Mouse (Mus musculus) olfactory bulb, adult 2 months (tissue): ENCODE data around the gene Necab3. TPM values are rescaled to one million over a fixed set of nuclear protein-coding genes. Genes with fewer than 3 reads are reported as not detected.

ENCODE experiments used
- H3K27ac ChIP-seq: fragments of 200-500 bp; 2 replicates; pipeline ENCODE4 v1.5.1; 2012; ENCODE audit warnings: low read depth, low read length; ENCODE audit not compliant: insufficient read depth
- H3K4me1 ChIP-seq: fragments of 200-500 bp; 2 replicates; pipeline ENCODE4 v1.6.1; 2012; ENCODE audit warnings: low read length; ENCODE audit not compliant: control insufficient read depth, insufficient read depth
- H3K4me3 ChIP-seq: fragments of 200-500 bp; 2 replicates; pipeline ENCODE4 v1.5.1; 2012; ENCODE audit warnings: mild to moderate bottlenecking, low read depth, low read length, moderate library complexity; ENCODE audit not compliant: insufficient read depth
- CTCF ChIP-seq: fragments of 200-500 bp; IDR thresholded peaks from 2 replicates; pipeline ENCODE4 v1.5.1; 2012; ENCODE audit warnings: low read depth, mild to moderate bottlenecking, low read length, moderate library complexity; ENCODE audit not compliant: insufficient read depth
- POLR2A ChIP-seq: fragments of 200-500 bp; IDR thresholded peaks from 2 replicates; pipeline ENCODE4 v1.6.1; 2012; ENCODE audit warnings: mild to moderate bottlenecking, low read depth, low read length, moderate library complexity; ENCODE audit not compliant: insufficient read depth
- WGBS: fragments of 180-500 bp; shearing (Covaris S2); methylation state at CpG from one replicate; pipeline ENCODE4 v1.1.7; 2018; 5-methylcytosine and 5-hydroxymethylcytosine counted together
- polyA plus RNA-seq: library from polyadenylated mRNA; stranded (reverse); fragments of >200 nt; gene quantifications from 2 replicates; pipeline ENCODE4 v1.2.4, GENCODE M21; 2012; ENCODE audit warnings: low replicate concordance; ENCODE audit not compliant: missing spikeins, insufficient read depth, insufficient read length

Necab3 gene
- polyA plus RNA-seq, 1 experiment, result not detected

- no peak for TF ChIP-seq POLR2A
- TF ChIP-seq CTCF, result no peak
- 66% methylated on average over 5 of the region's 5 CpGs for WGBS
- Histone ChIP-seq H3K27ac (no peak overlapping the region), H3K4me3 (no peak overlapping the region), H3K4me1 (no peaks in the 10 kb centered on the region)
Observed at GRCm38 (mm10) chr2:154595775-154596174, 37.1 kb upstream of the Necab3 start.

- 80% methylated on average over 3 of the region's 3 CpGs for WGBS
- Histone ChIP-seq H3K27ac (no peak overlapping the region), H3K4me1 (no peaks in the 10 kb centered on the region), H3K4me3 (no peak overlapping the region)
- TF ChIP-seq POLR2A (no peak), CTCF (no peak)
Observed at GRCm38 (mm10) chr2:154593025-154593424, 34.3 kb upstream of the Necab3 start.

GRCm38 (mm10) chr2:154591239-154591638 is 32.5 kb upstream of the Necab3 start:
- no peak overlapping the region for H3K27ac ChIP-seq
- H3K4me1 ChIP-seq, result no peaks in the 10 kb centered on the region
- TF ChIP-seq POLR2A (no peak), CTCF (no peak)
- H3K4me3 ChIP-seq, result no peak overlapping the region
- 87% methylated on average over 3 of the region's 3 CpGs for WGBS

- Histone ChIP-seq H3K27ac (no peak overlapping the region), H3K4me3 (no peak overlapping the region), H3K4me1 (peaks cover 12% of the 10 kb centered on the region)
- TF ChIP-seq POLR2A (no peak), CTCF (no peak)
- WGBS, result 62% methylated on average over 4 of the region's 4 CpGs
Observed at GRCm38 (mm10) chr2:154589051-154589450, 30.4 kb upstream of the Necab3 start.

- WGBS, result 73% methylated on average over 5 of the region's 5 CpGs
- TF ChIP-seq POLR2A, result no peak
Observed at GRCm38 (mm10) chr2:154586405-154586804, 27.7 kb upstream of the Necab3 start.

GRCm38 (mm10) chr2:154584931-154585601 is 26.4 kb upstream of the Necab3 start:
- Histone ChIP-seq H3K4me3 (no peak overlapping the region), H3K4me1 (peaks cover 26% of the 10 kb centered on the region), H3K27ac (no peak overlapping the region)
- 34% methylated on average over 17 of the region's 17 CpGs for WGBS
- no peak for TF ChIP-seq POLR2A
- no peak for TF ChIP-seq CTCF

More at GRCm38 (mm10) chr2:154586405-154586804, 27.7 kb upstream of the Necab3 start:
- H3K27ac ChIP-seq, result no peak overlapping the region
- peaks cover 19% of the 10 kb centered on the region for H3K4me1 ChIP-seq
- H3K4me3 ChIP-seq, result no peak overlapping the region

- peak overlapping the region; percentile 35 for H3K27ac ChIP-seq
- 35% methylated on average over 15 of the region's 15 CpGs for WGBS
- peaks cover 26% of the 10 kb centered on the region for H3K4me1 ChIP-seq
- TF ChIP-seq POLR2A (no peak), CTCF (no peak)
- H3K4me3 ChIP-seq, result no peak overlapping the region
Observed at GRCm38 (mm10) chr2:154583906-154584872, 25.5 kb upstream of the Necab3 start.

GRCm38 (mm10) chr2:154581421-154581820 is 22.7 kb upstream of the Necab3 start:
- TF ChIP-seq POLR2A, result no peak
- TF ChIP-seq CTCF, result no peak
- Histone ChIP-seq H3K4me3 (no peak overlapping the region), H3K4me1 (peaks cover 38% of the 10 kb centered on the region), H3K27ac (no peak overlapping the region)
- 97% methylated on average over 1 of the region's 1 CpGs for WGBS

- H3K4me3 ChIP-seq, result no peak overlapping the region
- peaks cover 38% of the 10 kb centered on the region for H3K4me1 ChIP-seq
- WGBS, result 69% methylated on average over 8 of the region's 8 CpGs
- no peak overlapping the region for H3K27ac ChIP-seq
- no peak for TF ChIP-seq POLR2A
- no peak for TF ChIP-seq CTCF
Observed at GRCm38 (mm10) chr2:154580586-154580985, 21.9 kb upstream of the Necab3 start.
